Mouse (Mus musculus): ENCODE measurements around the gene Eaf1. TPM values are rescaled to one million over a fixed set of nuclear protein-coding genes. Genes with fewer than 3 reads are reported as not detected.

Gene Eaf1
- polyA plus RNA-seq, 1 experiment from 2014 or later: 14.7 TPM

GRCm38 (mm10) chr14:31556526-31557260 lies 62.5 kb downstream of the Eaf1 start:
- Histone ChIP-seq H3K4me2 (ENCODE audit: low read depth, low read length) (no peak overlapping the region), H3K27ac (ENCODE audit: low read length) (peak overlapping the region; percentile 49; the same call in 1 of the 2 replicates), H3K4me1 (ENCODE audit: control insufficient read depth, insufficient read depth, low read length) (peaks cover 31% of the 10 kb centered on the region), H3K36me3 (ENCODE audit: control insufficient read depth, insufficient read depth) (no peaks in the 10 kb centered on the region), H3K9ac (ENCODE audit: low read length) (no peak overlapping the region), H3K27me3 (ENCODE audit: control insufficient read depth, insufficient read depth, low read length) (no peaks in the 10 kb centered on the region; the same call in 1 of the 2 replicates), H3K9me3 (replicated peaks; ENCODE audit: control insufficient read depth, low read length) (no peaks in the 10 kb centered on the region), H3K4me3 (ENCODE audit: low read length) (no peak overlapping the region)
- no peak for ATAC-seq (replicated peaks; ENCODE audit: extremely low read depth, insufficient read depth, low FRiP score)
- WGBS: 84% methylated on average over 9 of the region's 9 CpGs

- Histone ChIP-seq H3K27ac (ENCODE audit: low read length) (no peak overlapping the region), H3K4me1 (ENCODE audit: control insufficient read depth, insufficient read depth, low read length) (peaks cover 33% of the 10 kb centered on the region), H3K4me3 (ENCODE audit: low read length) (no peak overlapping the region), H3K27me3 (ENCODE audit: control insufficient read depth, insufficient read depth, low read length) (no peaks in the 10 kb centered on the region; the same call in 1 of the 2 replicates), H3K9me3 (replicated peaks; ENCODE audit: control insufficient read depth, low read length) (no peaks in the 10 kb centered on the region), H3K4me2 (ENCODE audit: low read depth, low read length) (no peak overlapping the region), H3K36me3 (ENCODE audit: control insufficient read depth, insufficient read depth) (no peaks in the 10 kb centered on the region), H3K9ac (ENCODE audit: low read length) (no peak overlapping the region)
- ATAC-seq (replicated peaks; ENCODE audit: extremely low read depth, insufficient read depth, low FRiP score): no peak
- 83% methylated on average over 8 of the region's 8 CpGs for WGBS
These were observed 63.1 kb downstream of the Eaf1 start for GRCm38 (mm10) chr14:31557273-31557672.

GRCm38 (mm10) chr14:31557784-31558183 lies 63.6 kb downstream of the Eaf1 start:
- Histone ChIP-seq H3K9ac (ENCODE audit: low read length) (no peak overlapping the region), H3K36me3 (ENCODE audit: control insufficient read depth, insufficient read depth) (no peaks in the 10 kb centered on the region), H3K27ac (ENCODE audit: low read length) (no peak overlapping the region), H3K27me3 (ENCODE audit: control insufficient read depth, insufficient read depth, low read length) (no peaks in the 10 kb centered on the region; the same call in 1 of the 2 replicates), H3K4me1 (ENCODE audit: control insufficient read depth, insufficient read depth, low read length) (peaks cover 33% of the 10 kb centered on the region), H3K4me2 (ENCODE audit: low read depth, low read length) (no peak overlapping the region), H3K9me3 (replicated peaks; ENCODE audit: control insufficient read depth, low read length) (no peaks in the 10 kb centered on the region), H3K4me3 (ENCODE audit: low read length) (no peak overlapping the region)
- no peak for ATAC-seq (replicated peaks; ENCODE audit: extremely low read depth, insufficient read depth, low FRiP score)
- WGBS: 69% methylated on average over 9 of the region's 9 CpGs

GRCm38 (mm10) chr14:31559216-31559615 lies 65.0 kb downstream of the Eaf1 start:
- Histone ChIP-seq H3K4me1 (ENCODE audit: control insufficient read depth, insufficient read depth, low read length) (peaks cover 33% of the 10 kb centered on the region), H3K27ac (ENCODE audit: low read length) (no peak overlapping the region), H3K9ac (ENCODE audit: low read length) (no peak overlapping the region), H3K27me3 (ENCODE audit: control insufficient read depth, insufficient read depth, low read length) (no peaks in the 10 kb centered on the region), H3K9me3 (replicated peaks; ENCODE audit: control insufficient read depth, low read length) (no peaks in the 10 kb centered on the region), H3K4me2 (ENCODE audit: low read depth, low read length) (no peak overlapping the region), H3K36me3 (ENCODE audit: control insufficient read depth, insufficient read depth) (no peaks in the 10 kb centered on the region), H3K4me3 (ENCODE audit: low read length) (no peak overlapping the region)
- no peak for ATAC-seq (replicated peaks; ENCODE audit: extremely low read depth, insufficient read depth, low FRiP score)
- 50% methylated on average over 5 of the region's 5 CpGs for WGBS

Other genes starting within 250 kb of the Eaf1 start
- 9.5 TPM in 2 replicates for gene Phf7, start 243.1 kb upstream of the Eaf1 start, polyA plus RNA-seq (2015; fragmentation: Nextera tagmentation; extraction: Ambion mirVana)
- gene Bap1, start 242.9 kb upstream of the Eaf1 start, polyA plus RNA-seq (2015; fragmentation: Nextera tagmentation; extraction: Ambion mirVana): 54.5 and 56.4 TPM in 2 replicates
- 0.54 and 0.92 TPM in 2 replicates for gene Dnah1, start 170.5 kb upstream of the Eaf1 start, polyA plus RNA-seq (2015; fragmentation: Nextera tagmentation; extraction: Ambion mirVana)
- 40.3 and 41.9 TPM in 2 replicates for gene Capn7, start 157.8 kb upstream of the Eaf1 start, polyA plus RNA-seq (2015; fragmentation: Nextera tagmentation; extraction: Ambion mirVana)
- gene Sh3bp5, start 58.3 kb upstream of the Eaf1 start, polyA plus RNA-seq (2015; fragmentation: Nextera tagmentation; extraction: Ambion mirVana): 25.8 and 26.4 TPM in 2 replicates
- gene Mettl6, start 641 bp downstream of the Eaf1 start, polyA plus RNA-seq (2015; fragmentation: Nextera tagmentation; extraction: Ambion mirVana): 41.1 and 47.3 TPM in 2 replicates
- 16.3 and 18.8 TPM in 2 replicates for gene Colq, start 96.9 kb downstream of the Eaf1 start, polyA plus RNA-seq (2015; fragmentation: Nextera tagmentation; extraction: Ambion mirVana)
- gene Gm49387, start 146.5 kb downstream of the Eaf1 start, polyA plus RNA-seq (2015; fragmentation: Nextera tagmentation; extraction: Ambion mirVana): 0.87 and 4.3 TPM in 2 replicates
- 23.4 and 24.2 TPM in 2 replicates for gene Btd, start 146.6 kb downstream of the Eaf1 start, polyA plus RNA-seq (2015; fragmentation: Nextera tagmentation; extraction: Ambion mirVana)
- 9.8 and 14.3 TPM in 2 replicates for gene Hacl1, start 146.9 kb downstream of the Eaf1 start, polyA plus RNA-seq (2015; fragmentation: Nextera tagmentation; extraction: Ambion mirVana)

Data from heart, embryonic 16.5 days (tissue).